Mouse (Mus musculus) WW6 (cell line): Measurements from ENCODE around the gene Gnb2.
A peak's percentile ranks its signal among the peaks of the same experiment; 100 is the strongest.

Source experiments
- DNase-seq: peaks from one replicate; pipeline ENCODE4 v3.0.0-alpha.2; 2013; ENCODE audit warnings: low read depth, low spot score

Gnb2 gene

DNA sequence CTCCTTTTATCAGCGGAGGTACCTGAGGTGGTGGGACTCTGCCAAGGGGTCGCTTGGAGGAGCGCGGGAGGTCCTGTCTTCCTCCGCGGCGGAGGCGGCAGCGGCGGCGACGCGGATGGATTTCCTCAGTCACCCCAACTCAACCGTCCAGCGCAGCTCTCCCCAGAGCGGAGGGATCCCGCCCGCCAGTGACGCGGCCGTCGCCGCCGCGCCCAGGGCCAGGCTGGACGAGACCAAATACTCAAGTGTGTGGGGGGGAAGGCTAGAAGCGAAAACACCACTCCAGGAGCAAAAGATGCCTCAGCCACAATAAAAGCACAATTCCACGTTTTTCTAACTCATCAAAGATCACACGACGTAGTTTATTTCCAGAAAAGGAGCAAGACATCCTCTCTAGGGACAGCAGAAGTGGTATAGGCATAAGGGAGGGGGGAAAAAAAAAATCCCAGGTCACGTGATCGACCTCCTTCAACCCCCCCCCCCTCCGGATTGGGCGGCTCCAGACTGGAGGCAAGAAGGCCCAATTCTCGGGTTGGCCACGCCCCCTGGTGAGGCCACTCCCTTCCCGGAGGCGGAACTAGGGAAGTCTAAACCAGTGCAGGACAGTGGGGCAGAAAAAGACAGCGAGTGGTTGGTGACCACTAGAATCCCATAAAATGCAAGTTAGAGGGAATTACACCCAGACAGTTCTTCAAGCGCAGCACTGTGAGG, at the start of gene Gnb2, which contains the start of gene Epo:
Gnb2 (minus strand) TSS at position 394 of the 711 bp plus-strand sequence.
Epo (minus strand) TSS at position 126 of the 711 bp plus-strand sequence.
- DNase-seq, result peak; percentile 89

GRCm38 (mm10) chr5:137582702-137583101, 49.4 kb upstream of the Gnb2 start:
- DNase-seq, result no peak

GRCm38 (mm10) chr5:137580246-137580645, 46.9 kb upstream of the Gnb2 start:
- DNase-seq, result no peak

DNA sequence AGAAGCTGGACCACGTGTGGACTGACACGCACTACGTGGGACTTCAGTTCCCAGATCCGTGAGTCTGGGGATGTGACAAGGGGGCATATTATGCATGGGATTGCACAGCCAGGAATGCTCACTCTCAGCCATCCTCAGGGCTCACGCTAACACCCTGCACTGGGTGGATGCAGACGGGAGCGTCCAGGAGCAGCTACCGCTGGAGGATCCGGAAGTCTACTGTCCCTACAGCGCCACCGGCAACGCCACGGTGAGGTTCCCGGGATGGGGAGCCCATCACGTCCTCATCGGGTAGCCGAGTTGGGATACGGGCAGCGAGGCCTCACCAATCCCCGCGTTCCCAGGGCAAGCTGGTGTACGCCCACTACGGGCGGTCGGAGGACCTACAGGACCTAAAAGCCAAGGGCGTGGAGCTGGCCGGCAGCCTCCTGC, 41.2 kb upstream of the Gnb2 start:
- DNase-seq, result no peak

GRCm38 (mm10) chr5:137570691-137571586, 37.6 kb upstream of the Gnb2 start:
- no peak for DNase-seq

- DNase-seq, result no peak
Measured at GRCm38 (mm10) chr5:137570181-137570580, 36.9 kb upstream of the Gnb2 start.

DNA sequence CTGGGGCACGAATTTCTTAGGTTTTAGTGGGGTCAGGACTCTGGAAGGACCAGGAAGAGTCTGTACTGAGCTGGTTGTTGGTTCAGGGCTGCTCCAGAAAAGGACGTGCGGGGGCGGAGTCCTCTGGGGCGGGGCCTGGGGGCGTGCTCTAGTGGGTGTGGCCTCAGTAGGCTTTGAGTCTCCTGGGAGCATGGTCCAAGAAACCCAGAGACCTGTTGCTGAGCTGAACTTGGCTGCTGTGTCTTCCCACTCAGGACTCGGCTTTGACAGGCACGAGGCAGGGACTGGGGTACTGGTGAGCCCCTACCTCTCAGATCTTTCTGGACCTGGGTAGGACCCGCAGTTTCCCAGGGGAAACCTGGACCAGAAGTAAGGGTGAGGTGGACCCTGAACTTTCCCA, 36.4 kb upstream of the Gnb2 start, which contains the start of gene Tfr2:
Tfr2 (plus strand) TSS at position 176 of the 400 bp plus-strand sequence.
- no peak for DNase-seq

- DNase-seq, result no peak
Measured at GRCm38 (mm10) chr5:137569031-137569430, 35.7 kb upstream of the Gnb2 start.

GRCm38 (mm10) chr5:137568223-137568798, 35.0 kb upstream of the Gnb2 start:
- no peak for DNase-seq

DNA sequence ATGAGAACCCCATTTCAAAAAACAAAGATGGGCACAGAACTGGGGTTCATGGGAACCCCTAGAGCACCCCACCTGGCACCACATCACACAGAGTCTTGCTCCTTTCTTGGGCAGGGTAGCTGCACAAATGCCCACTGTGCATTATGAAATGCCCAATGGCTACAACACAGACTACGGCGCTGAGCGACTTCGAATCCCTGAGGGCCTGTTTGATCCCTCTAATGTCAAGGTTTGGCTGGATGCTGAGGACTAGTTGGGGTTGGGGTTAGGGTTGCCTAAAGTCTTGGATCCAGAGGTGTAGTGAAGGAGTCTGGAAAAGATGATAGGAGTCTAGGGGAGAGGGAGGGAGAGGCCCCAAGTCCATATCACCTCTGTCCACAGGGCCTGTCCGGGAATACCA, 33.1 kb upstream of the Gnb2 start:
- DNase-seq, result no peak

DNA sequence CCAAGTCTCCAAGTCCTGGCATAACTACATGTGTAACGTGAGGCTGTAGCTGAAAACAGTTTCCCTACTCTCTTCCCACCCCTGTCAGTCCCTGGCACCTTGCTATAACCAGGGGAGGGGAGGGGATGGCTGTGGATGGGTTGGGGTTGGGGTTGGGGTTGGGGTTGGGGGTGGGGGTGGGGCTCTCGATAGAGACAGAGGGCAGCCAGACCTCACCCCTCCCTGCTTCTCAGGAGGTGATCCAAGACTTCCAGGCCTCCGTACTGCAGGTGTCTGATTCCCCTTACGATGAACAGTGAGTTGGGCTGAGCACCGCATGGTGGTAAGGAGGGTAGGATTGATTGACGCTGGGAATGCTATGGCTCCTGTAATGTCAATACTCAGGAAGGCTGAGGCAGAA, 32.4 kb upstream of the Gnb2 start:
- no peak for DNase-seq

DNA sequence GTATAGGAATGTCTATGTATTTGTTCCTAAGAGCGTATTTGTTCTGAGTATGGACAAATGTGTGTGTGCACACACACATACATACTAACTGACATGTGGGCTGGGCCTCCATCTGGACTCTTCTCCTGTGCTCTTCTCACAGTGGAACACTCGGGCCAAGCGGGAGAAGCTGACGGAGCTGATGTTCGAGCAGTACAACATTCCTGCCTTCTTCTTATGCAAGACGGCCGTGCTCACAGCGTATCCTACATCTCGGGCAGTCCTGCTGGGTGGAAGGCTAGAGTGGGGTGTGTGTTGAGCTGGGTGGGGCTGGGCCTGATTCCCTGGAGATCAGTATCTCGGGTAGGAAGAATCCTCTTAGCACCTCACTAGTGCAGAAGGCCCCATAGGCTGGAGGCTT, 29.7 kb upstream of the Gnb2 start:
- DNase-seq, result no peak

DNA sequence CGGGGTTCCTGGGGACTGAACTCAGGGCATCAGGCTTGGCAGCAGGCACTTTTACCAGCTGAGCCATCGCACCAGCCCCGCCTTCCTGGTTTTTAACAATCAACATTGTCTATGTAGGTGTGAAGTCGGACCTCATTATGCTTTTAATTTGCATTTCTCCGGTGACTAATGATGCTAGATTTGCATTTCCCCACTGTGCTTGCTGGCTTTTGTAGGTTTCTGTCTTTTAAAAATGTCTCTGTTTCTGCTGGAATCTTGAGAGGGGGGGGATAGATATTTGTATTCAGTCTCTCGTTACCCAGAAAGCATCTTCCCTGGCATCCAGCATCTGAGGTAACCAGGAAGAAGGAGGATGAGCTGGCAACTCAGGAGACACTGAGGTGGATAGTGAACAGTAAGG, 28.2 kb upstream of the Gnb2 start:
- DNase-seq, result no peak

DNA sequence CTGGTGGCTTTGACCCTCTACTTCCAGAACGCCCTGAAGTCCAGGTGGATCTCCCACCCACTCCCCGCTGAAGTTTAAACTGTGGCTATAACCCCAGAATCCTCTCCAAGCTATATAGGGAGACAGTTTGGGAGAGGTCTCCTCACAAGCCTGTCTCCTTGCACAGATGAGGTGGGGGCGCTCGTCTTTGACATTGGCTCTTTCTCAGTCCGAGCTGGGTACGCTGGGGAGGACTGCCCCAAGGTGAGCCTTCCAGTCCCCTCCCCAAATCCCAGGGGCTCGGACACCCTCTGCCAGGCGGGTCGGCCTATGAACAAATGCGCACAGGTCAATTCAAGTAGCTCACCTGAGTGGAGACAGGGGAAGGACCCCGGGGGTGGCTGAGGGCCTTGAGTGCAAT, 20.6 kb upstream of the Gnb2 start:
- no peak for DNase-seq

DNA sequence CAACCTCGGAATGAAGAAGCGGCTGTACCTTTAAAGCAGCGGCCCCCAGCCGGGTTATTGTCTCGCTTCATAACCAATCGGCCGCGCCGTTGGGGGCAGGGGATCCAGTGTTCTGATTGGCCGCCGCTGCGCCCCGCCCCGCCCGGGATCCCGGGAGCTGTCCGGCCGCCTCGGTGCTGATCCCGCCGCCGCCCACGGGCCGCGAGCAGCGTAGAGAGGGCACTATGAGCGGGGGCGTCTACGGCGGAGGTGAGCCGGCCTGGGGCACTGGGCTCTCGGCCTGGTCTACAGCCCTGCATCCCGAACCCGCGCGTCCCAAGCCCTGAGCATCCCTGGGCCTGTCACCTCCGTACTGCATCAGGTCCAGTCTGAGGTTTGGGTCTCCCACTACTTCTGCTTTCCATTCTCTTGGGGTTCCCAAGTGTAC, 20.1 kb upstream of the Gnb2 start, which contains the start of gene Actl6b:
Actl6b (plus strand) TSS at position 107 of the 427 bp plus-strand sequence.
- DNase-seq, result no peak

- DNase-seq, result no peak
Measured at GRCm38 (mm10) chr5:137553000-137553399, 19.7 kb upstream of the Gnb2 start.

GRCm38 (mm10) chr5:137551119-137551518, 17.8 kb upstream of the Gnb2 start:
- DNase-seq, result no peak

- DNase-seq, result no peak
Measured at GRCm38 (mm10) chr5:137549840-137550239, 16.5 kb upstream of the Gnb2 start.

DNA sequence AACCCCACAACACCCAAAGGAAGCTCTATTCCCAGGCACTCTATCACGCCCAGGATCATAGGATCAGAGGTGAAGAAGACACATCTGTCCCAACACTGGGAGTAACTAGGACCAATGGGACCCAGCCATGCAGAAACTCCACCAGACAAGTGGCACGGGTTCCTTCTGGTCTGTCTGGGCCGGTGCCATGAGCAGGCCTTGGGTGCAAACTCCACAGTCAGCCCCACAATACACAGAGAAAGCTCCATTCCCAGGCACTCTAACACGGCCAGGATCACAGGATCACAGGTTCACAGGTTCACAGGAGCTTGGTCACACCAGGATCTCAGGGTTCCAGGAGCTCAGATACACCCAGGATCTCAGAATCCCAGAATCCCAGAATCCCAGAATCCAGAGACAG, 12.3 kb upstream of the Gnb2 start:
- no peak for DNase-seq

DNA sequence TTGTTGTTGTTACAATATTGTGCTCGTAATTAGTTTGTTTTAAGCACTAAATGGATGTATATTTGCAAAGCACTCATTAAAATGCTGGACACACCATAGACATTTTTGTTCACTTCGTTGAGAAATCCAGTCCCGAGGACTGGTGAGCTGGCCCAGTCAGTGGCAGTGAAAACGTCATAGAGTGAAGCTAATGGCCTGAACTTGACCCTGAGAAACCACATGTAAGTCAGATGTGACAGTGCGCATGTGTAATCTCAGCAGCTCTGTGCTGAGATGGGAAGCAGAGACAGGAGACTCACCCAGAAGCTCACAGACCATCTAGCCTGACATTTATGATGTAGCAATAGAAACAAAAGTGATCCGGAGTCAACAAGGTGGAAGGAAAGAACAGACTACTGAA, 11.6 kb upstream of the Gnb2 start:
- DNase-seq, result no peak

- DNase-seq, result no peak
Measured at GRCm38 (mm10) chr5:137541768-137542540, 8.6 kb upstream of the Gnb2 start.
